Mouse (Mus musculus) intestine, embryonic 16.5 days (tissue): ENCODE measurements at regions not wholly inside any gene's neighbourhood (a gene's known extent, or its start where the extent isn't known, plus 50 kb on each side); places are given as distances from the start of the nearest gene placed in this dataset.
"Not testable (repeated sequence)": the region's sequence is repeated elsewhere in the genome, so short reads cannot be mapped to it uniquely, and the experiment has no call there.

Experiments
- ATAC-seq: fragments of 200-750 bp; cut with Nextera tagmentation; 2 replicates; pipeline ENCODE4 v1.8.0; 2017; ENCODE audit warnings: moderate TSS enrichment, moderate library complexity
- H3K27ac ChIP-seq: fragments of 300-500 bp; sonication (generic); 2 replicates; pipeline ENCODE4 v1.5.1; 2014; ENCODE audit warnings: mild to moderate bottlenecking, low read length
- H3K27me3 ChIP-seq: fragments of 300-500 bp; sonication (generic); replicated peaks from 2 replicates; pipeline ENCODE4 v1.6.1; 2014; ENCODE audit warnings: low read length, control low read depth, mixed read lengths; ENCODE audit not compliant: control insufficient read depth, insufficient read depth
- H3K36me3 ChIP-seq: fragments of 300-500 bp; sonication (generic); 2 replicates; pipeline ENCODE4 v1.6.1; 2014; ENCODE audit warnings: low read length, control low read depth; ENCODE audit not compliant: control insufficient read depth, insufficient read depth
- H3K4me1 ChIP-seq: fragments of 300-500 bp; sonication (generic); 2 replicates; pipeline ENCODE4 v1.6.1; 2014; ENCODE audit warnings: low read length, control low read depth, mixed read lengths; ENCODE audit not compliant: control insufficient read depth, insufficient read depth
- H3K4me2 ChIP-seq: fragments of 300-500 bp; sonication (generic); 2 replicates; pipeline ENCODE4 v1.6.1; 2014; ENCODE audit warnings: low read depth, low read length, control low read depth
- H3K4me3 ChIP-seq: fragments of 300-500 bp; sonication (generic); 2 replicates; pipeline ENCODE4 v1.5.1; 2014; ENCODE audit warnings: mild to moderate bottlenecking, low read length
- H3K9ac ChIP-seq: fragments of 300-500 bp; sonication (generic); 2 replicates; pipeline ENCODE4 v1.6.1; 2014; ENCODE audit warnings: low read depth, low read length
- H3K9me3 ChIP-seq: fragments of 300-500 bp; sonication (generic); 2 replicates; pipeline ENCODE4 v1.6.1; 2016; ENCODE audit warnings: low read length, control low read depth; ENCODE audit not compliant: control insufficient read depth
- WGBS: fragments of 180-500 bp; shearing (Covaris S2); extraction: QIAGEN DNeasy Blood & Tissue Kit; methylation state at CpG from one replicate; pipeline ENCODE4 v1.1.7; 2014; 5-methylcytosine and 5-hydroxymethylcytosine counted together

DNA sequence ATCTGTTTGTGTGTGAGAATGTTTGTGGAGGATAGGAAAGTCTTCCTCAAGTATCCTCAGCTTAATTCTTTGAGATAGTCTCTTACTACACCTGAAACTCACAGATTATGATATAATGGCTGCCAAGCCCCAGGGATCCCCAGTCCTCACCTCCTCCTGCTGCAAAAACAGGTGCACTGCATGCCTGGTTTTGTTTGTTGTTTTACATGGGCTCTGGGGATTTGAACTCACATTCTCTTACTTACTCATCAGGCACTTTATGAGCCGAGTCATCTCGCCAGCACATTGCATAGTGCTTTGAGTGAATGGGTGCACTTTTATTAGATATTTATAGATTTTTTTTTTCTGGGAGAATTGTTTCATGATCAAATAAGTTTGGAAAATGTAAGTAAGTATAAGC, 56.3 kb downstream of the Mterf1b start:
- H3K9me3 ChIP-seq = no peaks in the 10 kb centered on the region
- no peak overlapping the region for H3K4me2 ChIP-seq
- no peak overlapping the region for H3K9ac ChIP-seq
- H3K36me3 ChIP-seq = no peaks in the 10 kb centered on the region
- H3K27ac ChIP-seq = no peak overlapping the region
- no peak for ATAC-seq
- H3K27me3 ChIP-seq = no peaks in the 10 kb centered on the region
- H3K4me3 ChIP-seq = no peak overlapping the region
- WGBS = 87% methylated on average over 2 of the region's 2 CpGs
- no peaks in the 10 kb centered on the region for H3K4me1 ChIP-seq

DNA sequence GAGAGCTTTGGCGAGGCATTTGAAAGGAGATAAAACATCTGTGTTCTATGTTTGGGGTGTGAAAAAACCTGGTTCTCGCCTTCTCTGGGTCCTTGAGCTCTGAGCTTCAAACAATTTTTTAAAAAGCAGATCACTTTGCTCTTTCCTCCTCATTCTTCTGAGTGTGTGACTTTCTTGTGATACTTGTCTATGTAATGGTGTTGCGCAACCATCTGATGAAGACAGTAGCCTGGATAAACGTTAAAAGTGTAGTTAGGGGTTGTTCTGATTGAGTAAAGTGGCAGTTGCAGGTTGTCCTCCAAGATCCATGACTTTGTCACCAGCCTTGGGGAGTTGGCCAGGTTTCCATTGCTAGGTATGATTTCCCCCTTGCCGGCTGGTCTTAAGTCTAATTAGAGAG, 62.1 kb downstream of the Mterf1b start:
- not testable (repeated sequence) for H3K9me3 ChIP-seq, H3K36me3 ChIP-seq, H3K4me2 ChIP-seq, H3K9ac ChIP-seq, H3K27ac ChIP-seq, H3K27me3 ChIP-seq, H3K4me3 ChIP-seq, ATAC-seq, H3K4me1 ChIP-seq
- WGBS = 80% methylated on average over 5 of the region's 5 CpGs

DNA sequence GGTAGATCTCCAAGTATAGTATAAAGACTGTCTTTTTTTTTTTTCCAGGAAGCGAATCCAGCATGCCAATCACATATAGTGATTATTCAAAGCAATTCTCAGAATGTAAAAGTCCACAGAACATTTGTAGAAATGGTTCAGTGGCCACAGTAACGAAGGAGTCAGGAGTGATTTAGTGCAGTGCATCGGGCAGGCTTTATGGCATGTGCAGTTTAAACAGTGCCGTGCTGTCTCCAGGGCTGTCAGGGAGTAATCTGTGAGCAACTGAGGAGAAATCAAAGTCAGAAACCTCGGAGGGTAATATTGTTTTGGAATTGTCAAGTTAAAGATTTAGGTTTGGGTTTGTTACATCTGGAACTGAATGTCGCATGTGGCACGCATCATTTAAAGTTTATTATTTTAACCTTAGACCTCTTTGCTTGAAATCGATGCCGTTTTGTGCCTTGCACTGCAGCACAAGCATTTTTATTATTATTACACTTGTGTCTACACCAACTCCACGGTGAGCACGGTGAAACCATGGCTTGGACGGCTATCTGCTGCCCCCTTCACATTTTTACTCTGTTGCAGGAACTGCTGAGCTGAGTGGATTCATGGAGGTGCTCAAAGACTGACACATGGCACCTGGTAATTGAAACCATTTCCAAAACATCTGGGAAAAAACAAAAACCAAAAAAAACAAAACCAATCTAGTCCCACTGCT, 65.0 kb downstream of the Mterf1b start:
- Histone ChIP-seq H3K4me2 (no peak overlapping the region), H3K36me3 (no peaks in the 10 kb centered on the region), H3K27me3 (no peaks in the 10 kb centered on the region), H3K9ac (no peak overlapping the region), H3K27ac (no peak overlapping the region), H3K4me1 (no peaks in the 10 kb centered on the region), H3K9me3 (no peaks in the 10 kb centered on the region), H3K4me3 (no peak overlapping the region)
- no peak for ATAC-seq
- WGBS = 22% methylated on average over 12 of the region's 12 CpGs

DNA sequence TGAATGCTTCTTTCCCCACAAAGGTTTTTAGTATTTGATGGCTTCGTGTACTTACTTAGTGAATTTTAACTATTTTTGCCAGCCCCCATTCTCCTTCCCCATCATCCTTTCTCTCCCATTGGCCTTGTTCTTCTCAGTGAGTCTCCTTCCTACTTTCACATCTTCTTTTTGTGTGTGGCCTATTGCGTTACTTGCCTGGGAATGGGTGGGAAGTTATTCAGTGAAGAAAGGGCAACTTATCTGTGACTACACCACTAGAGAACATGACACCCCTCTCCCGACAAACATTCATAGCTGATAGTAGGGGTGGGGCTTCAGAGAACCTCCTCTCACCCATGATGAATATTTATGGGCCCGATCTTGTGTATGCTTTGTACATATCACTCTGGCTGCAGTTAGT, 67.1 kb downstream of the Mterf1b start:
- Histone ChIP-seq H3K4me1 (no peaks in the 10 kb centered on the region), H3K9ac (no peak overlapping the region), H3K4me2 (no peak overlapping the region), H3K27me3 (no peaks in the 10 kb centered on the region), H3K9me3 (no peaks in the 10 kb centered on the region), H3K36me3 (no peaks in the 10 kb centered on the region), H3K27ac (no peak overlapping the region), H3K4me3 (no peak overlapping the region)
- no peak for ATAC-seq
- 90% methylated on average over 4 of the region's 4 CpGs for WGBS

DNA sequence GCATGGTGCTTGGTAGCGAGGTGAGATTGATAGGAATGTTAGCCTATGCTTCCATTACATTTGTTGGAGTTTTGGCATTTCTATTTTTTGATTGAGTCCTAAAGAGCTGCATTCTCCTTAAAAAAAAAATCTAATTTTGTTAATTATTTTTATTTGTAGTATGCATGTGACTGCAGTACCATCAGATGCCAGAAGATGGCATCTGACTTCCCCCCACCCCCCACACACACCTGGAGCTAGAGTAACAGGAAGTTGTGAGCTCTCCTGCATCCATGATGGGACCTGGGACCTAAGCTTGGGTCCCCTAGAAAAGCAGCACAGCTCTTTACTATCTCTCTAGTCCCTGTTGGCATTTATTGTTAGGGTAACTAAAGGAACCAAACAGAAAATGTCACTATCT, 70.5 kb downstream of the Mterf1b start:
- H3K9ac ChIP-seq = no peak overlapping the region
- 97% methylated on average over 1 of the region's 1 CpGs for WGBS

DNA sequence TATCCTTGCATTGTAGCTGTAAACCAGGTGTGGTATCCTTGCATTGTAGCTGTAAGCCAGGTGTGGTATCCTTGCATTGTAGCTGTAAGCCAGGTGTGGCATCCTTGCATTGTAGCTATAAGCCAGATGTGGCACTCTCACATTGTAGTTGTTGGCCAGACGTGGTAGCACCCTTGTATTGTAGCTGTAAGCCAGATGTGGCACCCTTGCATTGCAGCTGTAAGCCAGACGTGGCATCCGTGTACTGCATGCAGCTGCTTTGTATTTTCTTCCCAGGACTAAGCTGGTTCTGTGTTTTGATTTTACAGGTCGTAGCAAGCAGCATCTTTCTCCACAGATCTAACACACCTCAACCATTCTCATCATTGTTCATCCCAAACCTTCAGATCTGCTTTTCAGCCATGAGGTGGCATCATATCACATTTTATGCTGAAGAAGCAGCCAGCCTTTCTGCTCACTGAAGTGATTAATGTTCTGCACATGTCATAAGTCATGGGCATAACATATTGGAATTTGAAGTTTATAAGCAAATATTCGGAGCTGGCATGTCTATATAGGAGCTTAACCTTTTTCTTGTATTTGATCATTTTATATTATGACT, 71.5 kb downstream of the Mterf1b start:
- no peak overlapping the region for H3K9ac ChIP-seq
- no peak overlapping the region for H3K4me2 ChIP-seq
- H3K36me3 ChIP-seq = no peaks in the 10 kb centered on the region
- no peaks in the 10 kb centered on the region for H3K4me1 ChIP-seq
- no peak for ATAC-seq
- H3K4me3 ChIP-seq = no peak overlapping the region
- 68% methylated on average over 5 of the region's 5 CpGs for WGBS
- no peaks in the 10 kb centered on the region for H3K27me3 ChIP-seq
- H3K27ac ChIP-seq = no peak overlapping the region
- H3K9me3 ChIP-seq = no peaks in the 10 kb centered on the region

More for the DNA sequence above, 70.5 kb downstream of the Mterf1b start:
- Histone ChIP-seq H3K4me1 (no peaks in the 10 kb centered on the region), H3K4me2 (no peak overlapping the region), H3K9me3 (no peaks in the 10 kb centered on the region), H3K36me3 (no peaks in the 10 kb centered on the region), H3K4me3 (no peak overlapping the region), H3K27me3 (no peaks in the 10 kb centered on the region), H3K27ac (no peak overlapping the region)
- ATAC-seq = no peak

DNA sequence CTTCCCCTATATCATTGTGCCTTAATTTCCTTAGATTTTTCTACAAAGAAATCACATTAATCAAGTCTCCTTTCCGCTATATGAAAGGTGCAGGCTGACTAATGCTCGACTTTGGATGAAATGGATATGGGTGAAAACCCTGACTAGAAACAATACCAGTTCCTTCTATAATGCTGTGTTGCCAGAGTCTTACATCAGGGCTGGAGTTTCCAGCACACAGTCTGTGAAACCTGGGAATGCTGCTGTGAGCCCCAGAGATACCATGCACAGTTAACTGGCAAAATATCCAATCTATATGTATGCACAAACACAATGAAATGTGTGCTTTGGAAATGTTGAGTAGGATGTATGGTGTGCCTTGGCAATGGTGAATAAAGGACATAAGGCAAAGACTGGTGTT, 75.5 kb downstream of the Mterf1b start:
- Histone ChIP-seq H3K4me1 (no peaks in the 10 kb centered on the region), H3K27ac (no peak overlapping the region), H3K36me3 (no peaks in the 10 kb centered on the region), H3K27me3 (no peaks in the 10 kb centered on the region), H3K9ac (no peak overlapping the region), H3K9me3 (no peaks in the 10 kb centered on the region), H3K4me3 (no peak overlapping the region), H3K4me2 (no peak overlapping the region)
- 83% methylated on average over 2 of the region's 2 CpGs for WGBS
- ATAC-seq = no peak

DNA sequence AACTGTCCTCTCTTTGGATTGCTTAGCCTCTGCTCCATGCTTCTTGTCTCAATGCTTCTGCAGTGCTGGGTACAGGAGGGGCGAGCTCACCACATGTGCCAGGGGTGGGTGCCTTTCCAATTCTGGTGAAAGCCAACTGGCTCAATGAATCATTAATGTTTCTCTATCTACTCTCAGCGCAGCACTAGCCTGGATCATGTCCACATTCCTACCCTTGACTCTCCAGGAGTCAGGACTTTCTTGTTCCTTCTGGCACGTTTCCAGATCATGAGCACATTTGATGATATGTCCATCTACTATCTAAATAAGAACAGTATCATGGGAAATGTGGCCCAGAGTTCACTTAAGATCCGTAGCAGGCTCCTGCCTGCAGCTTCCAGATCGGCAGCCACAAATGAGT, 80.8 kb downstream of the Mterf1b start:
- H3K4me3 ChIP-seq = no peak overlapping the region
- ATAC-seq = peak; percentile 36; the same call in 1 of the 2 replicates
- 47% methylated on average over 5 of the region's 5 CpGs for WGBS

DNA sequence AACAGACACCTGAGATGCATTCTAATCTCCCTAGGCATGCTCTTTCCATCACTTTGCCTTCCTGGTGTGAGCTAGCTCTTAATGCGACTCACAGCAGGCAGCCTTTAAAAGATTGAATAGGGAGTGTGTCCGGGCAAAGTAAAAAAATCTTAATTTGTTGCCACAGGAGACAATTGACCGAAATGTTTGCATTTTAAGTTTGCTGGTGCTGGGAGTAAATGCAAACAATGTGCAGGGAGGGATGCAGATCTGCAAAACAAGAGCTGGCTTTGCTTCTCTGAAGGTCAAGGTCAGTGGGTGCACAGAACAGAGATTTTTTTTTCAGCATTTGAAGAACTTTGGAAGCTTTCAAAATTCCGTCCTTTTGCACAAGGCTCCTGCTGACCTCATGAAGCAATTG, 111.4 kb downstream of the Mterf1b start:
- Histone ChIP-seq H3K4me3 (no peak overlapping the region), H3K36me3 (no peaks in the 10 kb centered on the region), H3K4me2 (no peak overlapping the region), H3K27ac (no peak overlapping the region), H3K9me3 (no peaks in the 10 kb centered on the region), H3K27me3 (no peaks in the 10 kb centered on the region), H3K4me1 (no peaks in the 10 kb centered on the region), H3K9ac (no peak overlapping the region)
- no peak for ATAC-seq
- whole genome bisulfite sequencing = 30% methylated on average over 4 of the region's 4 CpGs

More for the DNA sequence above, 80.8 kb downstream of the Mterf1b start:
- Histone ChIP-seq H3K36me3 (no peaks in the 10 kb centered on the region), H3K4me1 (peaks cover 3% of the 10 kb centered on the region; the same call in 1 of the 2 replicates), H3K27me3 (no peaks in the 10 kb centered on the region), H3K9ac (no peak overlapping the region), H3K27ac (peak overlapping the region; percentile 28; the same call in 1 of the 2 replicates), H3K4me2 (no peak overlapping the region), H3K9me3 (no peaks in the 10 kb centered on the region)

DNA sequence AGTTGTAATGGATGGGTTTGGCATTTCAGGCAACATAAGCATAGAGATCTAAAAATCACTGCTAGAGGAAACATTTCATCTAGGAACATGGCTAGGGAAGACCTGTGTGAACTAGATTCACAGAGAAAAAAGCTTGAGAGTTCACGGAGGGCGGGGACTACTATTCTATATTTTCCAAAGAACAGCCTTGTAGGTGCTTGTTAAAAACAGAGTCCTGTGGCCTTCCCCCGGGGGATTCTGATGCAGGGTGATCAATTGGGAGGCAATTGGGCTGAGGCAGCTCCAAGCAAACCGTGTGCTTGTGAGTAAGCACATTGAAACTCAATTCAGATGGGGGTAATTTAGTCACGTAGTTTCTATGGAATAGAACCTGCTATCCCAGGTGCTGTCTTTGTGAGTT, 112.0 kb downstream of the Mterf1b start:
- no peak overlapping the region for H3K4me3 ChIP-seq
- no peak overlapping the region for H3K4me2 ChIP-seq
- H3K27ac ChIP-seq = no peak overlapping the region
- no peak overlapping the region for H3K9ac ChIP-seq
- no peaks in the 10 kb centered on the region for H3K9me3 ChIP-seq
- H3K27me3 ChIP-seq = no peaks in the 10 kb centered on the region
- H3K4me1 ChIP-seq = no peaks in the 10 kb centered on the region
- no peaks in the 10 kb centered on the region for H3K36me3 ChIP-seq
- no peak for ATAC-seq
- 70% methylated on average over 5 of the region's 5 CpGs for WGBS
